Mouse (Mus musculus): Measurements from ENCODE around the gene Ggta1.

GRCm38 (mm10) chr2:35509888-35510287, 46.9 kb upstream of the Ggta1 start:
- TF ChIP-seq CTCF (IDR thresholded peaks at IDR 0.05; ENCODE audit: low read depth, low read length) = no peak
- no peak for TF ChIP-seq POLR2A (IDR thresholded peaks at IDR 0.05; ENCODE audit: borderline replicate concordance, low read depth, low read length)
